Mouse (Mus musculus): Measurements from ENCODE around the gene Akap6.

The Akap6 gene

GRCm38 (mm10) chr12:53033404-53033913 is 334.3 kb downstream of the Akap6 start:
- no peak for DNase-seq (ENCODE audit: low read depth)

- no peak for DNase-seq (ENCODE audit: low read depth)
These were observed 341.5 kb downstream of the Akap6 start for GRCm38 (mm10) chr12:53040634-53041033.

- DNase-seq (ENCODE audit: low read depth) = no peak
These were observed 343.6 kb downstream of the Akap6 start for GRCm38 (mm10) chr12:53042739-53043138.

- DNase-seq (ENCODE audit: low read depth) = no peak
These were observed 358.4 kb downstream of the Akap6 start for GRCm38 (mm10) chr12:53057606-53058005.

DNA sequence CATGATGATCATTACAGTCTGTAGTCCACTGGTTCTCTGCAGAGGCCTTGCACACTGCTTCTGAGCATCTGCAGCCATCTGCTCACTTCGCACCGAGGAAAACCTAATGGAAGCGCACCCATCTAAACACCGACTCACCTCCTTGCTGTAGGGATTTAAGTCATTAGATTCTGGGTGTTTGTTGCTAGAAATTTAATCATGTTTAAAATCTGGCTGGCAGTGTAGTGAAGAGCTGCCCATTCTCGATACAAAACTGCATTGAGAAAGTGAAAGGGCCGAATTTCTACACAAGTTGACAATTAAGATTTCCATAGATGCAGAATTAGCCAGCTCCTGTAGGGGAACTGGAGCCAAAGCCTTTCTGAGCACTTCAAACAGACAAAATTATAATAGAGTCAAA is 361.7 kb downstream of the Akap6 start:
- no peak for DNase-seq (ENCODE audit: low read depth)

DNA sequence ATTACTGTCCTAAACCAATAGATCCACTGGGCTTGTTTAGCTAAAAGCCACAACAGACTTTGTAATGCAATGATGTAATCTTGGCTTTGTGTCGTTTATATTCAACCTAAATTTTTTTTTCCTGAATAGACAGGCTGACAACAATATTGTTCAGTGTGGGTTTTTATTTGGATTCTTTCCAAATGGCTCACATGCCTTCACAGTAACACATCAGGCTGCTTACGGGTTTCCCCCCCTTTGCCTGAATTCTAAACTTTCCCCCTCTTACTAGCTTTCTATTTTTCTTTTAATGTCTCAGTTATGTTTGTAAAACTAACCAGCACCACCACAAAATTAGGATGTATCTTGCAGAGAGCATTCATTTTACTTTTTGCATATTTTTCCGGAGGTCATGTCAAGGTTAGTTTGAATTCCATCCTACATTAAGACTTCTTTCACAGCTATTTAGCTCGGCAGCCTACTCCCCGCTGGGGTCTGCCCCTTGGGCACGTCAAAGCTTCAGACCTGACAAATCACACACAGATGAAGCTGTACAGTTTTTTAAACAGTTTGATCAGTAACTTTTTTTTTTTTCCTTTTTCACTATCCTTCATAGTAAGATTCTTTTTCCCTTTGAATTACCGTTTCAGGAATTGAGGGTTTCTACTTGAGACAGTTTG is 362.4 kb downstream of the Akap6 start:
- DNase-seq (ENCODE audit: low read depth) = no peak

- DNase-seq (ENCODE audit: low read depth) = no peak
These were observed 363.8 kb downstream of the Akap6 start for GRCm38 (mm10) chr12:53063003-53063402.

DNA sequence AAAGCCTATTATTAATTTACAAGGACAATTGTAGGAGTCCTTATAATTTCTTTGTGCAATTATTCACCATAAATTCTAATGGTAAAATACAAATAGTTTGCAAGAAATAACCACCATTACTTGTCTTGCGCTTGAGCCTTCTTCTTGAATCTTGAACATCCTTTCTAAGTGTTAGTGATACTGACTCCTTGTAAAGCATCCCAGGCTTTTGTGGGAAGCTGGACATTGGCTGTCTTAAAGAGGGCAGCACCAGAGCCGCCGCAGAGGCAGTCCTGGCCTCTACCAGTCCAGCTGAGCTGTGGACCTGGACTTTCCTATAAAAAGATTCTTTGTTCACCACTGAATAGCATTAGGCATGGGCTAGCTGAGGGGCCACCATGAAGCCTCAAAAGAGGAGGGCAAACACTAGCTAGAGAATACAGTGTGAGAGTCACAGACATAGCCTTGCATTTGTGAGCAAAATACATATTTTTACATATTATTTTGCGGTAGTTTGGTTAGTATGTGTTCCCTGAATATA is 365.1 kb downstream of the Akap6 start:
- no peak for DNase-seq (ENCODE audit: low read depth)

DNA sequence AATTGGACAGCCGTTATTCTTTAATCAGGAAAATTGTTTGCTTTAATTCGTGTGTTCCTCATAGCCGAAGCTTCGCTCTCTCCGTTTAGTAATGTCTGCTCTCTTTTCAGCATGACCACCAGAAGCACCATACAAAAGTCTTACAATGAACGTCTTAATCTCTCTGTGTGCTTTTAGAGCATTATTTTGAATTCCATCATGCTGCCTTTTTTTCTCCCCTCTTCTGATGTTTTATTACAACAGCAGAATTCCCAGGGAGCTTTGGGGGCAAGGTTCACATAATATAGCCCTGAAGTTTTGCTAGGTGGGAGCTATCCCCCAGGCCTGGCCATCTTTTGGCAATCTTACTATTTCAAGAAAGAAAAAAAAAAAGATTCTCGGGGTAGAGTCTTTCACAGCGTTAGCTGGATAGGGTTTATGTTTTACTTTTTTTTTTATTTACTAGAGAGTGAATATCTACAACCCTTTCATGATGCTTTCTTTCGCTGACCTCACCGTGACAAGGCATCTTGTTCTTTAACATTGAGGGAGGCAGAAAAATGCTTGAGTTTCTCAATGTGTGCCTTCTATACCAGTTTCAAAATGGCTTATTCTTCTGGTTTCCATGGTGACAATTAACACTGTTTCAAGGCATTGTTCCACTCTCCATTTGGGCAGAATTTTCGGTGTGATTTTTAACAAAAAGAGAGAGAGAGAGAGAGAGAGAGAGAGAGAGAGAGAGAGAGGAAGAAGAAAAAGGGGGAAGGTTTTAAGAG is 366.0 kb downstream of the Akap6 start:
- no peak for DNase-seq (ENCODE audit: low read depth)

DNA sequence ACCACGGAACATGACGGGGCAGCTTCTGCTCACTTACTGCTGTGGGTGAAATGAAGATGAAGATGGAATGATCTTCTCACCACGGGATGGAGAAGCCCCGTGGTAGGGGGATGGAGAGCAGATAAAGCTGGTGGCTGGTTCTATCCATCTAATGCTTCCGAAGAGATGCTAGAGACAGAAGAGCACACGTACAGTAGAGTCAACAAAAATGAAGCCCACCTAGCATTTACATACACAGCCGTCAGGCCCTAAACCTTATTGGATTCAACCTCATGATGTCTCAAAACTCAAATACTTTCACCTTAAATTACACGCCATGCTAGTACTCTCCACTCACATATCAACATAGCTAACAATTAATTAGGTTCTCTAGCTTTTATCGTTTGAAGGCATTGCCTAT is 367.1 kb downstream of the Akap6 start:
- no peak for DNase-seq (ENCODE audit: low read depth)

- DNase-seq (ENCODE audit: low read depth) = no peak
These were observed 371.7 kb downstream of the Akap6 start for GRCm38 (mm10) chr12:53070907-53071306.

- no peak for DNase-seq (ENCODE audit: low read depth)
These were observed 377.6 kb downstream of the Akap6 start for GRCm38 (mm10) chr12:53076595-53077400.

GRCm38 (mm10) chr12:53085789-53086188 is 386.6 kb downstream of the Akap6 start:
- DNase-seq (ENCODE audit: low read depth) = no peak

- no peak for DNase-seq (ENCODE audit: low read depth)
These were observed 413.1 kb downstream of the Akap6 start for GRCm38 (mm10) chr12:53112276-53112675.

DNA sequence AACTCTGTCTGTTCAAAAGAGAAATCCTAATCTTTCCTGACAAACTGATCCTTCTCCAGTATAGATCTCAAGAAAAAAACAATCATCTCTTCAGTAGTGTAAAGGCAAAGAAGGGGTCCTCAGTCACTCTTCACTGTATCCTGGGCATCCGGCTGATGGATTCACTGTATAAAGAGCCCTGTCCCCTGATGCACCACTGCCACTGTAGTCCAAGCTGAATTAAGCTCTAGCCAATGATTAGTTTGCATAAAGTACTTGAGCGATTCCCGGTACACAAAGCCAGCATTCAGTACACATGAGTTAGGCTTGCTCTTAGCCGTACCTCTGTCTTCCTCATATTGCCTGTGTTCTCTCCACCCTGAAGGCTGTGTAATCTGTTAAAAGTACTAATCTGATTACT is 420.2 kb downstream of the Akap6 start:
- no peak for DNase-seq (ENCODE audit: low read depth)

DNA sequence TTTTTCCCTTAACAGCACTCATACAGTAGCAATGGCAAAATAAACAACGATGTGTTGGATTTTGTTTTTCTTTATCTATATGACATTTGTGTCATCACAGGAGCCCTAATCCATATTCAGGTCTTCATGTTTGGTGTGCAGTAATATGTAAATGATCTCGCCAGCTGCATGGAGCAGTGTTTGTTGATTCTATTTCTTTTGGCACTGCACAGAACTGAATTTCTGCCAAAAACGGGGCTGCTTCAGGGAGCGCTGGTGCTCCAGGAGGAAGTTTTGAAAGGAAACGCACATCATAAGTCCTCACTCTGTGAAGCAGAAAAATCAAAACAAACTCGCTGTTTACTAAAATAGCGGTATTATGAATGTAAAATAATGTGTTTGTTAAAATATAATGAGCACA is 424.9 kb downstream of the Akap6 start:
- DNase-seq (ENCODE audit: low read depth) = no peak

DNA sequence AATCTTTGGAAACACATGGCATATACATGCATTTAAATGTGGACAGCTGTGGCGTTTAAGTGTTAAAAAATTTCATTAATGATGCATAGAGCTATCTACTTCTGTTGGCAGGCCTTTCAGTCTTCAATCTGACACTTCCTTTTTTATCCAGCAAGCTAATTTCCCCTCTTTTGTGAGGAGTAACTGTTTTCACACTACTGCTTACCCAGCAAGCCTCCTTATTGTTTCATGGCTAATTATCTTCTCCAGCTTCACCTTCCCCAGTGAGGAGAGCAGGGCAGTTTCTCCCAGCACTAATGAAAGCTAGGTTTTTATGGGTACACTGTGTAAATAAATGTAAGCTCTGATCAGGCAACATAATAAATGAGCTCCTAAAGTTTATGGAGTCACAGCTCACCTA is 425.5 kb downstream of the Akap6 start:
- no peak for DNase-seq (ENCODE audit: low read depth)

DNA sequence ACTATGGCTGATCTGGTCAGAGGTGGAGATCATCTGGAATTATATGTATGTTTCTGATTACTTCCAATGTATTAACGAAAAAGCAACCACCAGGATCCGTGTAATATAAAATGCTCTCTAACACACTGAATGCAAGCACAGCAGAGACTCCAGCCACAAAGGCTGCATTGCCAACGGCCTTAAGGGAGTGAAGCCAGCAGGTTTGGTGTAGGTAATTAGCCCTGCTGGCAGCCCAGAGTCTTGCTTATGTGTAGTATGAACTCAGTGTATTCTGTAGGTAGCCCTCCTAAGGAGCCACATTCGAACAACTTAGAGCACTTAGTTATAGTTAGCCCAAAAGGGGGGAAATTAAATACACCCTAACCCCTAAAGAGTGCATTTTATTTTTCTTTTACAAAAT is 426.1 kb downstream of the Akap6 start:
- no peak for DNase-seq (ENCODE audit: low read depth)

GRCm38 (mm10) chr12:53134196-53134595 is 435.0 kb downstream of the Akap6 start:
- DNase-seq (ENCODE audit: low read depth) = no peak

GRCm38 (mm10) chr12:53137331-53137730 is 438.1 kb downstream of the Akap6 start:
- no peak for DNase-seq (ENCODE audit: low read depth)

DNA sequence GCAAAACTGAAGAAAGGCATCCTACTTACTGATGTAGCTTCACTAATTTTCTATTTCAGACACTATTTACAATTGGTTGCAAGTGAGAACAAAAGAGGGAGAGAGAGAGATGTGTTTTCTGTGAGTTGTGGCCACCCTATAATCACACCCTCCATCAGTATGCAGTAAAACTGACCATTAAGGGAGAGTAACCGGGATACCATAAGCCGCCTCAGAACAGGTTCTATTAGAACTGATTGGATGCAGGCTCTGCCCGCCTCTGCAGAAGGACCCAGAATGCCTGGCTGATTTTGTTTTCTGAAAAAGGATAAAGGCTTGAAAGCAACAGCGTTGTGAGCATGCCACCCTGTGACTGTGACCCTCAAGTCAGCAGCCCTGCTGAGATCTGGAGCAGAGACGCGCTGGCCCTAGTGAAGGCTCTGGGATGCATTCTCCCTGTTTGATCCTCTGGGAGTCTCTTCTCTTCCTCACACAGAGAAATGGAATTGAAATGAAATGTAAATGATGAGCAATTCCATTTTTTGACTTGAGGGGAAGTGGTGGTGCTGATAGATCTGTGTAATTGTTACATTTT is 445.0 kb downstream of the Akap6 start:
- no peak for DNase-seq (ENCODE audit: low read depth)

DNA sequence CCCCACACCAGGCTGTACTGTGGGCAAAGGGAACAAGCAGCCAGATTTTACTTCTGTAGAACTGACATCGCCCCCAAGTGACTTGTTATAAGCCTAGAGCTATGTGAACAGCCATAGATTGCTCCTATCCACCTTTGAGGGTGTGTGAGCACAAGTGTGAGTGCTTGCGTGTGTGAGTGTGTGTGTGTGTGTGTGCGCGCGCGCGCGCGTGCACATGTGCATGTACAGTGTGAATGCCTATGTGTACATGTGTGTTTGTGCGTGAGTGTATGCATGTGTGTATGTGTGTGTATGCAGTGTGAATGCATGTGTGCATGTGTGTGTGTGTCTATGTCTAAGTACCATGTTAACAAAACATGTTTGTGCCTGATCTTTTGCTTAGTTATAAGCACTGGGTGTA is 445.6 kb downstream of the Akap6 start:
- no peak for DNase-seq (ENCODE audit: low read depth)
